Mouse (Mus musculus) megakaryocyte, embryonic 14.5 days (primary cell): ENCODE data around the gene Fbxw5.

Experiments
- FLI1 ChIP-seq: IDR thresholded peaks from 2 replicates; pipeline ENCODE4 v1.6.1; 2012; ENCODE audit warnings: low read length, inconsistent platforms, mixed read lengths
- GATA1 ChIP-seq: IDR thresholded peaks from 3 replicates; pipeline ENCODE4 v1.6.1; 2012; ENCODE audit warnings: mixed read lengths, low read length, inconsistent platforms, borderline replicate concordance

DNA sequence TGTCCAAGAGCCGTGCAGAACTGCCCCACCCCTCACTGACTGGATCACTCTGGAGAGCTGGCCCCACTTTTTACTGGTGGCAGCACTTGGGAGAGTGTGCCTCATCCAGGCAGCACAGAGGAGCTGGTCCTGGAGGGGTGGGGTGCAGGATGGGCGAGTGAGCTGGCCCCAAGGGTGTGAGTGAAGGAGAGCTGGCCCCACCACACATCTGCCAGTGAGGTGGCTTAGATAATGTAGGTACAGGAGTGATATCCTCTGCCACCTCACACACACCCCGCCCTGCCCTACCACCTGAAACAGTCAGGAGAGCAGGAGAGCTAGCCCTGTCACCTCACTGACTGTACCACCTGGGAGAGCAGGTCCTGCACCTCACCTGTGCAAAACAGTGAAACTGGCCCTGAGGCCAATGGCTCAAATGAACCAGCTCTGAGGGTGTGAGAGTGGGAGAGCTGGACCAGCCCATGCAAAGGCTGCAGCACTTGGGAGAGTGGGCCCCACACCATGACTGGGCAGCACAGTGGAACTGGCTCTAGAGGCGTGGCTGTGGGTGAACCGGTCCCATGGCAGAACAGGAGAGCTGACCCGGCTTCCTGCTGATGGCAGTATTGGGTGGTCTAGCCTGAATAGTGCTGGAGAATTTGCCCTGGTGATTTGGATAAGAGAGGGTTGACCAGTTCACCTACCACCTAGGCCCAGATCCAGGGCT, 12.4 kb upstream of the Fbxw5 start:
- TF ChIP-seq GATA1, result no peak
- no peak for TF ChIP-seq FLI1
